Mouse (Mus musculus) bone marrow, adult 2 months (tissue): Measurements from ENCODE around the gene Gm20517.

Source experiments
- CTCF ChIP-seq: fragments of 200-500 bp; IDR thresholded peaks from 2 replicates; pipeline ENCODE4 v1.5.1; 2011; ENCODE audit warnings: low read length, control low read depth; ENCODE audit not compliant: control insufficient read depth, insufficient read depth
- POLR2A ChIP-seq: fragments of 200-500 bp; IDR thresholded peaks from 2 replicates; pipeline ENCODE4 v1.6.1; 2011; ENCODE audit warnings: low read depth, mild to moderate bottlenecking, control low read depth, low read length, borderline replicate concordance; ENCODE audit not compliant: control insufficient read depth

- TF ChIP-seq CTCF (no peak), POLR2A (no peak)
Measured at GRCm38 (mm10) chr17:47715037-47715436, 103.6 kb downstream of the Gm20517 start.
